Mouse (Mus musculus) naive thymus-derived CD4-positive, alpha-beta T cell, adult 2 months (primary cell): ENCODE results near the gene Clip3.

Experiments used
- DNase-seq: peaks from one replicate; pipeline ENCODE4 v3.0.0-alpha.2; 2011; ENCODE audit warnings: low read depth

Clip3 gene

DNA sequence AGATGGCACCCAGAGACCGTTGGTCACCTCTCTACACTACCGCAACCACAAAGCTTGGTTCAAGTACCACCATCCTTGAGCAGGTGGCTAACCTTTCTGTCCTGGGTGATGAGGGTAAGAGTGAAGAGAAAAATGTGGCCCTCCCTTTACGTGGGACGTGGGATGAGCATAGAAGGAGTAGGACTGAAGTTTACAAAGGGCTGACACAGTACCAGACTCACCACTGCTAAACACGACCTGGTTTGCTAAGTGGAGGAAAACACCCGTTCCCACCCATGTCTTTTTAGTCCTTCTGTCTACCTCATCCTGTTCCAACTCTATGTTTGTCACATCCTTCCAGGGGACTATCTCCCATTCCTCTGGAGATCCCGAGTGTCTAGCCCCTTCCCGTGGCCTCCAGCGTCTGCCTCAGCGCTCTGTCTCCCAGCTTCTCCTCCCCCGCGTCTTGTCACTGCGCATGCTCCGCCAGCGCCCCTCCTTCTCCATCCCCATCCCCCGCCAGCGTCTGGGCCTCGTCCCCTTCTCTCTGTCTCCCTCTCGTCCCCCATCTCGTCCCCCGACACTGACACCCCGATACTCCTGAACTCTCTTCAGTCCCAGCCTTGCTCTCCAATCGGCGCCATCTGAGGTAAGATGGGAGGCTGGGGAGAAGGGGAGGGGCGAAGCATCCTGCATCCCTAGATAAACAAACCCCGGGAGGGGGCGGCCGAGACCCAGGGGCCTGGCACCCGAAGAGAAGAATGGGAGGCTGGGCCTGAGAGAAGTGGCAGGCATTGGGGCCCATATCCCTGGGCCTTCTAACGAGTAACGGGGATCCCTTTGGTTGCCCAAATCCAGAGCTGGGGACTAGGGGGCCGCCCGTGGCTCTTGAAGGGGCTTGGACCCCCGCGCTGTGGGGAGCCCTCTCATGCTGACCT is at the start of gene Clip3:
TSS of gene Clip3 (plus strand) at position 514 of the 917 bp plus-strand sequence.
- no peak for DNase-seq

DNA sequence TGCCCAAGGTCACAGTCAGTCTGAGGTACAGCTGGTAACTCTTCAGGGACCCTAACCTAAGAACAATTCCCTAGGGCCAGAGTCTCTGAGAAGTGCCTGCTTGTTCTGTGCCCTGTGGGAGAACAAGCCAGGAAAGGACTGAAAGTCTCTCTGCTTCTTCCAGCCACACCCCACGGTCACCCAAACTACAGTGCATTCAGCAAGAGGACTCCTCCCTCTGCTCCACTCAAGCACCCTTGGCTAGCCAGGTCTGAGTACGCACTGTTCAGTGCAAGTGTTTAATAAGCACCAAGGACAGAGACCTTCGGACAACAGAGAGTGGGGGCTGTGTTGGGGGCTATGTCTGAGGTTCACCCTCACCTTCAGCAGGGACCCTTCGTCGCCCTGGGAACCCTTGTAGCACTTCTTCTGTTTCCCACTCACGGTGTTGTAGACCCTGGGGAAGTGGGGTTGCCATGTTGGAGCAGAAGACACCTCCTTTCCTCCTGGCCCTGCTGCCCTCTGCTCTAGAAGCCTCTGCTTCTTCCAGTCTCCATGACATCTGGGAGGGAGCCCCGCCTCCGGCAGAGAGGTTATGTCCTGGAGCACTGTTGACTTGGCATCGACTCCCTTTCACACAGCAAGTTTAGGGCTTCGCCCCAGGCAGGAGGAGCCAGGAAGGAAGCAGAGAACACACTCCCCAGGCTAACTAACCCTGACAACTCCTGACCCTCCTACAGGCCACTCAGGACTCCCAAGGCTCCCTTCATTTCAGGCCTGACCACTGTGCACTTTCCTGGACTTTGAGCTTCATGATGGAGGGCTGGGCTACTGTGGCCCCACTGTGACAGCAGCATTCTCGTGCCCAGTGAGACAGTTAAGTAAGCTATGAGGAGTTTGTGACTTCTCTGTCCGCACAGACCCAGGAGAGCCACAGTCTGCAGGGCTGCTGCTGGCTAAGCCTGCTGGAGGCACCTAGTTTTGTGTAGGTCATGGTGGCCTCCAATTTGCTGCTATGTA is 39.3 kb upstream of the Clip3 start:
- DNase-seq, result no peak

DNA sequence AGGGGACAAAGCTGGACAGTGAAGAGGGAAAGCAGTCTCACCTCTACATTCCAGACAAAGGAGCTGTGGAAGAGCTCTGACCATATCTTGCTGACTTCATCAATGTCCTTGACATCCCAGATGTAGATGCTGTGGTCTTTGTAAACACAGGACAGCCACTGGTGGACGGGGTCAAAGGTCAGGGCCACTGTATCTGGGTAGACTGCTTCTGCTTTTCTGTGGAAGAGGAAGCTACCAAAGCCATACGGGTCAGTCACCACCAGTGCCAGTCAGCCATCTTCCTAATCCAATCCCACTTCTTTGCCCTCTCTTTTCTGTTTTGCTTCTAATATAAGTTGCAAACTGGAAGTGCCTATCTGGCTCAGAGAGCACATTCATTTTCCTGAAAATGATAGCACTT is 26.5 kb upstream of the Clip3 start:
- DNase-seq, result no peak

DNA sequence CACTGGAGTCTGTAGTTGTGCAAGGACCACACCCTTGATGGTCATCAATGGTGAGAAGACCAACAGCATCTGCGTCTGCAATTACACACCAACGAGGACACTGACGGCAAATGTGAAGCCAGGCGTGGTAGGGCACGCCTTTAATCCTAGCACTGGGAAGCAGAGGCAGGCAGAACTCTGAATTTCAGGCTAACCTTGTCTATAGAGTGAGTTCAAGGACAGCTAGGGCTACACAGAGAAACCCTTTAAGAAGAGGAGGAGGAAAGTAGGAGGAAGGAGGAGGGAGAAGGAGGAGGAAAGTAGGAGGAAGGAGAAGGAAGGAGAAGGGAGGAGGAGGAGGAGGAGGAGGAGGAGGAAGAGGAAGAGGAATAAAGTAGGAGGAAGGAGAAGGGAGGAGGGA is 26.0 kb upstream of the Clip3 start:
- DNase-seq, result no peak

DNA sequence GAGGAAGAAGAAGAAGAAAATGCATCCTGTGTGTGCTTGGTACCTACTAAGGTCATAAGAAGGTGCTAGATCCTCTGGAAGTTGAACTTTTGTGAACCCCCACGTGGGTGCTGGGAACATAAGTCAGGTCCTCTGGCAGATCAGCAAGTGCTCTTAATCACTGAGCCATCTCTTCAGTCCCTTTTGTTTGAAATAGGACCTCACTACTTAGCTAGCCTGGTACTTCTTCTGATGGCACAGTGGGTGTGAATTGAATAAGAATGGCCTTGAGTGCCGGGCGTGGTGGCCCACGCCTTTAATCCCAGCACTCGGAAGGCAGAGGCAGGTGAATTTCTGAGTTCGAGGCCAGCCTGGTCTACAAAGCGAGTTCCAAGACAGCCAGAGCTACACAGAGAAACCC is 25.6 kb upstream of the Clip3 start:
- DNase-seq, result no peak

DNA sequence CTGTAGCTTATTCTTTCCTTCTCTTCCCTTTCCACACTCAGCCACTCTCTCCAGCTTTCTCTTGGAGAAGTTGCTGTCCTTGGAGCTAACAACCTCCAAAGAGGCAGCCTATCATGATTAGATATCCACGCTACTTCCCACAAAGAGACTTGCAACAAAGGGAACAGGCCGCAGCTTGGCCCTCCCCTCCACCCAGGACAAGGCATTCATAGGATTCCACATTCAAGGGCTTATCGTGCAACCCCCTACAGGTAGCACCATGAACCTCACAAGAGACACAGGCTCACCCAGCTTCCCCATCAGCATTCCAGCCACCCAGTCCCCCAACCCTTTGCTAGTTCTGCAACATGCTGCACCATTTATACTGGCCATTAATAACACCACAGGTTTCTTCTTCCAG is 24.7 kb upstream of the Clip3 start:
- DNase-seq, result no peak

DNA sequence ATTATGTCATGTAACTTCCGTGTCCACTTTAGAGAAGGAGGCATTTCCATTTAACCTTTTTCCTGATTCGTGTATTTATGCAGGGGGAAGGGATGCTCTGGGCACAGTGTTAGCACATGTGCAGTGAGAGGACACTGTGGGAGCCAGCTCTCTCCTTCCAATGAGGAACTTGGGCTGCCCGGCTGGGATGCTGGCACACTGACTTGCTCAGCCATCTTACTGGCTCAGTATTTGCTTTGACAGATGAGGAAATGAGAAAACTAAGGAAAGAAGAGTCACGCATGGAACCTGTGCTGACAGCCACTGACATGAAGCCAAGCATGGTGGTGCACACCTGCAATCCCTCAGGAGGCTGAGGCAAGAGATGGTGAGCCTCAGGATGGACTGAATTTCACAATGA is 21.9 kb upstream of the Clip3 start:
- no peak for DNase-seq

DNA sequence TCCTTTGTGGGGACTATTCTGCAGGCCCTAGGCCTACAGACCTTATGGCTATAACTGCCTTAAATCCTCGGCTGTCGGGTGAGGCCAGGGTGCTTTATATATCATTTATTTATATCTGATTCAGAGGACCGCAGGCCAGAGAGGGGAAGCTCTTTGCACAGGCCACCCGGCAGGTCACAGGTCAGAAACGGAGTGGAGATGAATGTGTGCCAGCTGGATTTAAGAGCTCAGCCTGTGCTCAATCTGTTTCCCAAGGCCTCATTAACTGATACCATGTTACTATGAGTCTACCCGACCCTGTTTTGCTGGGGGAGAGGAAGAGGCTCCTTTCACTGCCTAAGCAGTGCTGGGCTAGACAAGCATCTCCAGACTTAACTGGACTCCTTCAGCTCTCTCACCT is 17.1 kb upstream of the Clip3 start:
- DNase-seq, result no peak

DNA sequence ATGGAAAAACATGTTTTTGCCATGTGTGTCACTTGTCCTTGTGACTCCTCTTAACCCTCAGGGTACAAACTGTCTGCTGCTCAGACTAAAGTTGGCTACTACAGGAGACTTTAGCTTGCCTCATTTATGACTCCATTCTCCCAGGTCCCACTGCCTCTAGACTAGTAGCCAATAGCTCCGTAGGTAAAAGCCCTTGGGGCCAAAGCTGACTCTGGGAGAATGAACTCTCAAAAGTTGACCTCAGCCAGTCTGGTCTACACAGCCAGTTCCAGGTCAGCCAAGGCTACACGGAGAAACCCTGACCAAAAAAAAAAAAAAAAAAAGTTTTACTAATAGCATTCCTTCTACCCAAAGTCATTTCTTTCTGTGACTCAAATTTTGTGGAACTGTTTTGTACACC is 12.6 kb upstream of the Clip3 start:
- no peak for DNase-seq

DNA sequence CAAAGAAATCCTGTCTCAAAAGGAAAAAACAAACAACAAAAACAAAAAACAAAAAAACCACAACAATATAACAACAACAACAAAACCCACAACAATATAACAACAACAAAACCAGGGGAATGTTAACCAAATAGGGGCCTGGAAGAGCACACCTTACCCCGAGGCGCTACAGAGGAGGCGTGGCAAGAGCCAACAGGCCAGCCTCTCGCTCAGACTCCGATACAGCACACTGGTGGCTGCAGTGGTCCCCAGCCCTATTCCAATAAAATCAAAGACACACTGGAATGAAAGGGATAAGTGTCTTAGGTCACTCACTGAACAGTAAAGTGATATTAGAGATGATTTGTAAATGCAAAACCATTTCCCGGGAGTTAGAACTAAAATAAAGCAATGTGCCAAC is 12.0 kb upstream of the Clip3 start:
- no peak for DNase-seq

DNA sequence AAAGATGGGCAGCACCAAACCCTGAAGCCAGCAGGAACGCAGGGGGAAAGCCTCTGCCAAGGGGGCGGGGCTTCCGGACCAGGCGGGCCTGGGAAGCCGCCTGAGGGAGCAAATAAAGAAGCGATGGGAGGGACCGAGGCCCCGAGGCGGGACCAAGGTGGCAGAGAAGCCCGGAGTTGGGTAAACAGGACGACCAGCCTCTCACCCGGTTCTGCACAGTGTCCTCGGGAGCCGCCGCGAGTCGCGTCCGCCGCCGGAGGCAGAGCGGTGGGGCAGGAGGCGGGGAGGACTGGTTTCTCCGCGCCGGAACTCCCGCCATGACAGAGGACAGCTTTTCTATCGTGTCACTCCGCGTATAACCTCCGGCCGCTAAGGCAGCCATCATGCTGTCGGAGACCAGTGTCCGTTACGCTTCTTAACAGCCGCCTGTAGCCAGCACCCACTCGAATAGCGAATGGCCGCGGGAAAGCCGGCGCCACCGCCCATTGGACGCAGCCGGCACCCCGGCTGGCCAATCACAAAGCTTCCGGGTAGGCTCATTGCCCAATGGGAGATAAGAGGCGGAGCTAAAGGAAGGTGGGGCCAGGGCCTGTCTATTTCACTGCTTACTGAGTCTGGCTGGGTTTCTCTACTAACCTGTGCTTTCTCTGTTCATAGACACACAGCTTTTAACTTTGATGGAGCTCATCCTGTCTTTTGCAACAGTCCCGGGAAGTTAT is 11.4 kb upstream of the Clip3 start, which contains the start of the genes Thap8 and Wdr62:
TSS of gene Thap8 (plus strand) at position 144 of the 719 bp plus-strand sequence.
TSS of gene Wdr62 (minus strand) at position 469 of the 719 bp plus-strand sequence.
- peak; percentile 96 for DNase-seq

DNA sequence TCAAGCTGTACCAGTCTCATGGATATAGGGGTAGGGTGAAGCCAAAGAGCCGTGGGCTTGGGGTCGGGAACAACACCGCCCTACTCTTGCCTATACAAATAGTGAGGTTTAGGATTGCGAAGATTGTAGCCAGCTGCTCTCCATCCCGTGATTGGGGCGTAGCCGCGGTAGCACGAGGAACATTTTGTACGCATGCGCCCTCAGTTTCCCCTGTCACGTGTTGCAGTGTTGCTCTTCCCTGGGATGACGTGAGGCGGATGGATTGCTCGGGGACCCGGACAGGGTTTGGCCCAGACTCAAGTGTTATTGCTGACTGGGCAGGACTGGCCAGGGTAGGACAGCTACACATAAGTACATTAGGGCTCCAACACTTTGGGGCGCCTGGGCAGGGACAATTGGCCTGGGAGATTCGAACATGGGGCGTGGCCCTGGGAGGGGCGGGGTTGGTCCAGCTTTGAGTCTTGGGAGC is 10.8 kb upstream of the Clip3 start:
- peak; percentile 91 for DNase-seq

DNA sequence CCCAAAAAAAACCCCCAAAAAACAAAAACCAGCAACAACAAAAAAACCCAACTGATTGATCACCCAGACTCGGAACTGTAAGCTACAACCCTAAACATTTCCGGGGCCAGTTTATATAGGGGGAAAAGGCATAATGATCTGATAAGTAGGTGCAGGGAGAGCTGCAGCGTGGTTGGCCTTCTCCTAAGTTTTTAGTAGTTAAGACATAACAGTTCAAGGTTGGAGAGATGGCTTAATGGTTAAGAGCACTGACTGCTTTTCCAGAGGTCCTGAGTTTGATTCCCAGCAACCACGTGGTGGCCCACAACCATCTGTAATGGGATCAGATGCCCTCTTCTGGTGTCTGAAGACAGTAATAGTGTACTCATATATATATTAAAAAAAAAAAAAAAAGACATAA is 10.0 kb upstream of the Clip3 start:
- DNase-seq, result no peak

DNA sequence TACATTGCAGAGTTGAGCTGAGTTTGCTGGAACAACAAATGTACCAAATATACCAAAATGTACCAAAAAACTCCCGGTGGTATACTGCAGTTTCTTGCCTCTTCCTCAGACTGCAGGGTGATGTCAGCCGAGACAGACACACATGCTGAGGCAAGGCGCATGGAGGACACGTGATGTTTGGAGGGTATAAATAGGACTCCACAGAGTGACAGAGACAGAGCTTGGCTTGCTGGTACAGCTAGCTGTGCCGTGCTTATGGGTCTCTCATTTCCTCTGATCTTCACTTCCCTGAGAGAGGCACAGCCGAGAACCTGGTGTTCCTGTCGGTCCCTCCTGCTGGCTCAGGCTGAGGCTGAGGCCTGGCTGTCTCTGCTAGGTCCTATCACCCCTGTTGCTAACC is 8.8 kb upstream of the Clip3 start:
- no peak for DNase-seq

DNA sequence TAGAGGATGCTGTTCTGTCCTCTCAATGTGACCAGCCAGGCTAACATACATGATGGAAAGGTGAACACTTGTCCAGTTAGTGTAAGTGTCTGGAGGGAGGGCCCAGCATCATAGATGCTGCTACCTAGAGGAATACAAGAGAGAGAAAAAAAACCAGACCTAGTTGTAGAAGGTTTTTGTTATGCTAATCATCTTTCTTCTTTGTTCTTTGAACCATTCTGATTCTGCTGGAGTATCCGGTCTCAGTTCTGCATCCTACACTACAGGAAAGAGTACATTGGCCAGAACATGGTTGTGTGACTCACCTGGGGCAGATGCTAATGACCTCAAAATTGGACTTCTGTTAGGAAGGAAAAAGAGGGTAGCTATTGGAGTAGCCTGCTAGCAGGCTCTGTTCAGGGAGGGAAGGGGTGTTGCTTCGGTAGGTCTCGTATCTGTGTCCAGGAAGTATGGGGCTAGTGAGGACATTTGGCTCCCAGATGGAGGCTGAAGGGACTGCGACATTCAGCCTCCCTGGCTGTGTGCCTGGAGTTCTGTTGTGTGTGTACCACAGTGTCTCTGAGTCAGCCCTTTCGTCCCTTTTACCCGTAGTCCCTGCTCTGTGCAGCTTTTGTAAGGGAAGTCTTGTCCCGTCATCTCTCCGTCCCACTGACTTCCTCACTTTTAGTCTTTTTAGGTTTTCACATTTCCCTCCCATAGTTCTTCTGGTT is 4.7 kb upstream of the Clip3 start:
- no peak for DNase-seq

DNA sequence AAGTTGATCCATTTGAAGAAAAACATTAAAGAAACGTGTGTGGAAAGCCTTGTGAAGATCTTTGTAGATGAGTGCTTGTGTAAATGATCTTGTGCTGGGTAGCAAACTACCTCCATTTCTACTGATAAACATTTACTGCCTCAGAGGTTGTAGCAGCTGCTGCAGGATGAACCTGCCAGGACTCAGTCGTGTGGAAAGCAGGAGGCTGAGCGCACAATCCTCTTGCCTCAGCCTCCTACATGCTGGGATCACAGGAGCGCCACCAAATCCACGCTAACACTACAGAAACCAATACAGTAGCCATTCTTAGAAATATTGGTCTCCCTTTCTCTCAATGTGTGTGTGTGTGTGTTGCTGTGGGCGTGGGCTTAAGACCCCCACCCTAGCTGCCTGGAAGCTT is 3.5 kb upstream of the Clip3 start:
- DNase-seq, result no peak

DNA sequence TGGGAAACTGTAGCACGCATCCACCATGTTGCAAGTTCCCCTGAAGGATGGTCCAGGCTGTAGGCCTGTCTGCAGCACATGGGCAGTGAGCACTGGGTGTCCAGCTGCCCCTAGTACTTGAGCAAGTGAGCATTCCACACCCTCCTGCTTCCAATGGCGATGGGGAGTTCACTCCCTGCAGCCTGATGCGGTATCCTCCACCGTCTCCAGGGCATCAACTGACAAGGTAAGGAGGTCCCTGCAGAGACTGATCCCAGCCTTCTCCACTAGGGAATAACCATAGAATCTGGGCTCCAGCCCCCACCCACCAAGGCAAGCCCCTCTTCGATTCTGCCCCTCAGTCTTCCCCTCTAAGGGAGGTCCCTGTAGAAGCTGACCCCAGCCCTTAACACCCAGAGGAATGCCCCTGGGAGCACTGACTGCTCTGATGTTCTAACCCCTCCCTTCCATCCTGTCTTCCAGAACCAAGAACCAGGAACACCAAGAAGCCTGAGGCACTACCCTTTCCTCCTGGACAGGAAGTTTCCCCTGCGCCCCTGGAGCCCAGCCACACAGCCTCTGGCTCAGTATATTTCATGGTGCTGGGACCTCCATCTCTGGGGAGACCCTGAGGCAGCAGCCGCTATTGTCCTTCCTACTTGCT is 2.3 kb upstream of the Clip3 start:
- no peak for DNase-seq

DNA sequence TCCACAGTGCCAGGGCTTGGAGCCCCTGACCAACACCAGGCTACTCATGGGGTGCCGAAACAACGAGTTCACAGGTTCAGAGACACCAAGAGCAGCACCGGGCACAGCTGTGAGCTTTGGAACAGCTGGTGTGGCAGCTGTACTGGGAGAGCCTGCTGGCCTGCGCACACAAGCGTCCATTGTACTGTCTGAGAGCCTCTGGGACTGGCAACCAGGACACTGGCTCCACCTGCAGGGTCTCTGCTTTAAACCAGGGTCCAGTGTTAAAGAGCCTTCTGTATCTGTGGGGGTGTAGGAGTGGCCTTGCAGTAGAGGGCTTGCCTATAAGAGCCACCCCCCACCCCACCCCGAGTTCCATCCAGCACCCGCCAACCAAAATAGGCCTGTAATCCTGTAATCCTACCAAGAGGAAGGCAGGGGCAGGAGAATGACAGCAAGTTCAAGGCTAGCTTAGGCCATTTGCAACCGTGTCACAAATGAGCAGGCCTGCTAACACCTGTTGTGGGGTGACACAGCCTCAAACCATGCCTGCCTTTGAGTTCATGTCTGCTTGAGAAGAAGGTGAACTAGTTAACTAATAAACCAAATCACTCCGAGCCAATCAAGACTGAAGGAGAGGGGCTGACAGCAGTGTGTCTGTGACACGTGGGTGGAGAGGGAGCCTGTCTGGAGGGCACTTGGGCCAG is 1.7 kb upstream of the Clip3 start:
- no peak for DNase-seq

DNA sequence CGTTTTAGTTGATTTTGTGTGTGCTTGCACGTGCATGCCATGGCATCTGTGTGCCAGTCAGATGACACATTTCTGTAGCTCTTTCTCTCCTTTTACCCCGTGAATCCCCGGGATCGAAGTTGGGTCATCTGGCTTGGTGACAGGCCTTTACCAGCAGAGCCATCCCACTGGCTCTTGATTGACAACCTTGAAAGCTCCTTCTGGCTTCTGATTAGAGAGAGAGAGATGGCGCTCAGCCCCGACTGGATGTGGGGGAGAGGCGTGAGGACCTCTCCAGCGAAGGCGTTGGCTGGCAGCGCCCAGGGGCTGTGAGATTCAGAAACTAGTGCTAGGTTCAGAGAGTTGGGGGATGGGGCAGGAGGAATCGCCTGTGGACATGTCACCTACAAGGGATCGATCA is 2.3 kb downstream of the Clip3 start:
- no peak for DNase-seq

DNA sequence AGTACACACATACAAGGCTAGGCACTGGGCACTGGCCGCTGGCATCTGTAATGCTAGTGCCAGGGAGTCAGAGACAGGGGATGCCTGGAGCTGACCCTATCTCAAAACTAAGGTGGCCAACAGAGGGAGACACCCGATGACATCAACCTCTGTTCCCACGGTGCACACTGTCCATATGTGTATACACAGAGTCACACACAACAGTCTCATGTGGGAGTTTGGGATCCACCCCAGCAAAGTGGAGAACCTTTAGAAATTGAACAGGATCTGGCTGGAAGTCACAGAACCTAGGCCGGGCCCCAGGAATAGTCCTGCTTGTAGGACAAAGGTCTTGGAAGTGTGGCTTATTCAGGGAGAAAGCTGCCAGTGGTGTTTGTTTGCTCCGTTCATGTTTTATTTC is 2.8 kb downstream of the Clip3 start:
- no peak for DNase-seq
